Mouse (Mus musculus): ENCODE results near the gene BC055324.

DNA sequence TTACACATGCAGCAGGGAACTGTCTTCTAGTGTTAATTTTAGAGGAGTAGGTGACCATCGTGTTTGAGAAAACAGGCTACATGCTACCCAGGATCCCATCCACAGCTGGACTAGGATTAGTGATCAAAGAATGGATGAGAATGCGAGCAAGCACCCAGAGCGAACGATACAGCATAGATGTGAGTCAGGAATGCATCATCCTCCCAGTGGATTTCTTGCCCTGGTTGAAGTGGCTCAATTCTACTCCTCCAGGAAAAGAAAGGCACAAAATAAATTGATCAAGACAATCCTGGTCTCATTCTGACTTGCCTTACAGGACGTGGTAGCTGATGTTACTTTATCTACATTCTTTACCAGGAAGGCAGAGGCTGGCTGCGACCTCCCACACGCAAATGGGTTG, 65.8 kb downstream of the BC055324 start, which contains the start of gene Scyl3:
- TF ChIP-seq MYB (IDR thresholded peaks at IDR 0.05; ENCODE audit: low read depth, low read length) (no peak), CTCF (IDR thresholded peaks at IDR 0.05 in 2 of 3, conservative IDR thresholded peaks at IDR 0.05 in 1 of 3; ENCODE audit: control insufficient read depth in 1 of 3, insufficient read depth in 1 of 3, low read depth in 2 of 3, low read length in 3 of 3, poor library complexity in 1 of 3, severe bottlenecking in 1 of 3) (no peak), ZC3H11A (IDR thresholded peaks at IDR 0.05; ENCODE audit: low read depth, low read length) (no peak), TBP (IDR thresholded peaks at IDR 0.05; ENCODE audit: low read depth, low read length) (no peak), TCF12 (IDR thresholded peaks at IDR 0.05; ENCODE audit: low read depth, low read length) (no peak), MXI1 (IDR thresholded peaks at IDR 0.05; ENCODE audit: low read depth, low read length) (no peak), MYC (IDR thresholded peaks at IDR 0.05; ENCODE audit: low read depth, low read length) (no peak)

All from MEL (cell line).